Mouse (Mus musculus) liver, postnatal 0 days (tissue): Measurements from ENCODE around the gene Fam98a.

Experiments
- CTCF ChIP-seq: sonication (generic); IDR thresholded peaks from 2 replicates; pipeline ENCODE4 v1.5.1; 2016; ENCODE audit warnings: antibody characterized with exemption, low read depth
- EP300 ChIP-seq: IDR thresholded peaks from 2 replicates; pipeline ENCODE4 v1.6.1; 2016; ENCODE audit warnings: antibody characterized with exemption, low read depth, mild to moderate bottlenecking

DNA sequence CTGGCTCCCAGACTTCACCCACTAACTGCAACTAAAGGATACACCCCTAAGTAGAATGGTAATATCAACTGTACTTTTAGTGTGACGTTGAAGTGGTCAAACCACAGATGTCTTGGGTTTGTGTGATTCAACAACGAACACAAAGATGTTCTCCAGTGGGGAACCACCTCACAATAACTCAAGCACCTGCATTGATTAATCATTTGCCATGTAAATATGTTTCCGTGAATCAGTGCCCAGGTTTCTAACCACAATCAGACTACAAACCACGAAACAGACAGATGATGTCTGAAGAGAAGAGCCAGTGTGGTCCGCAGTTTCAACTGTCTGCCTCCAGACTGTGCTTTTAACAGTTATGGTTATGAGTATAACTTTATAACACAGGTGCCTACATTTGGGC is 46.7 kb downstream of the Fam98a start:
- TF ChIP-seq CTCF (no peak), EP300 (no peak)
